Mouse (Mus musculus) olfactory bulb, adult 2 months (tissue): ENCODE results near the gene Dact1. TPM values are rescaled to one million over a fixed set of nuclear protein-coding genes. Genes with fewer than 3 reads are reported as not detected.

Source experiments
- H3K27ac ChIP-seq: fragments of 200-500 bp; 2 replicates; pipeline ENCODE4 v1.5.1; 2012; ENCODE audit warnings: low read depth, low read length; ENCODE audit not compliant: insufficient read depth
- H3K4me1 ChIP-seq: fragments of 200-500 bp; 2 replicates; pipeline ENCODE4 v1.6.1; 2012; ENCODE audit warnings: low read length; ENCODE audit not compliant: control insufficient read depth, insufficient read depth
- H3K4me3 ChIP-seq: fragments of 200-500 bp; 2 replicates; pipeline ENCODE4 v1.5.1; 2012; ENCODE audit warnings: mild to moderate bottlenecking, low read depth, low read length, moderate library complexity; ENCODE audit not compliant: insufficient read depth
- CTCF ChIP-seq: fragments of 200-500 bp; IDR thresholded peaks from 2 replicates; pipeline ENCODE4 v1.5.1; 2012; ENCODE audit warnings: low read depth, mild to moderate bottlenecking, low read length, moderate library complexity; ENCODE audit not compliant: insufficient read depth
- POLR2A ChIP-seq: fragments of 200-500 bp; IDR thresholded peaks from 2 replicates; pipeline ENCODE4 v1.6.1; 2012; ENCODE audit warnings: mild to moderate bottlenecking, low read depth, low read length, moderate library complexity; ENCODE audit not compliant: insufficient read depth
- WGBS: fragments of 180-500 bp; shearing (Covaris S2); methylation state at CpG from one replicate; pipeline ENCODE4 v1.1.7; 2018; 5-methylcytosine and 5-hydroxymethylcytosine counted together
- polyA plus RNA-seq: library from polyadenylated mRNA; stranded (reverse); fragments of >200 nt; gene quantifications from 2 replicates; pipeline ENCODE4 v1.2.4, GENCODE M21; 2012; ENCODE audit warnings: low replicate concordance; ENCODE audit not compliant: missing spikeins, insufficient read depth, insufficient read length

The Dact1 gene
- polyA plus RNA-seq, 1 experiment, result not detected

DNA sequence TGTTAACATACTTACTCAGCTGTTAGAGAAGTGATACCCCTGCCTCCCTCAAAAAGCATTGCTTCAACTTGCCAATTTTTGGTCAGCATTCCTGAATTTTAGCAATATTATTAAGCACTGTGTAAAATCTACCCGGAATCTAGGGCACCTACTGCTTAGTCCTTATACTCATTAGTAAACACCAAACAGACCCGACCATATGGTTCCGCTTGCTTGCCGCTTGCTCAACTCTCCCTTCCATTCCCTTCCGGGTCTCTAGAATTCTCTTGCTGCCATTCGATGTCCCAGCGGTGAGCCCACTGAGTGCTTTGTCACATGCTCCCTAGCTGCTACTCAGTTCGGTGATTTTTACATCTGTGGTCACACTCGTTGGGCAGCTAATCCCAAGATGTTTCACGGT, 45.0 kb downstream of the Dact1 start:
- H3K4me3 ChIP-seq, result no peak overlapping the region
- 70% methylated on average over 10 of the region's 10 CpGs for WGBS
- no peak for TF ChIP-seq POLR2A
- TF ChIP-seq CTCF, result no peak
- no peak overlapping the region for H3K27ac ChIP-seq
- H3K4me1 ChIP-seq, result peaks cover 2% of the 10 kb centered on the region; the same call in 1 of the 2 replicates

GRCm38 (mm10) chr12:71355092-71355491, 45.4 kb downstream of the Dact1 start:
- 78% methylated on average over 3 of the region's 3 CpGs for WGBS
- TF ChIP-seq CTCF (no peak), POLR2A (no peak)
- H3K4me3 ChIP-seq, result no peak overlapping the region

GRCm38 (mm10) chr12:71361616-71362015, 51.9 kb downstream of the Dact1 start:
- Histone ChIP-seq H3K4me3 (no peak overlapping the region), H3K4me1 (peaks cover 4% of the 10 kb centered on the region; the same call in 1 of the 2 replicates), H3K27ac (no peak overlapping the region)
- TF ChIP-seq POLR2A (no peak), CTCF (no peak)
- 94% methylated on average over 7 of the region's 7 CpGs for WGBS

More at GRCm38 (mm10) chr12:71355092-71355491, 45.4 kb downstream of the Dact1 start:
- Histone ChIP-seq H3K27ac (no peak overlapping the region), H3K4me1 (peaks cover under 1% of the 10 kb centered on the region; the same call in 1 of the 2 replicates)

- WGBS, result 66% methylated on average over 8 of the region's 8 CpGs
- peaks cover 4% of the 10 kb centered on the region; the same call in 1 of the 2 replicates for H3K4me1 ChIP-seq
Measured at GRCm38 (mm10) chr12:71362425-71362824, 52.7 kb downstream of the Dact1 start.

DNA sequence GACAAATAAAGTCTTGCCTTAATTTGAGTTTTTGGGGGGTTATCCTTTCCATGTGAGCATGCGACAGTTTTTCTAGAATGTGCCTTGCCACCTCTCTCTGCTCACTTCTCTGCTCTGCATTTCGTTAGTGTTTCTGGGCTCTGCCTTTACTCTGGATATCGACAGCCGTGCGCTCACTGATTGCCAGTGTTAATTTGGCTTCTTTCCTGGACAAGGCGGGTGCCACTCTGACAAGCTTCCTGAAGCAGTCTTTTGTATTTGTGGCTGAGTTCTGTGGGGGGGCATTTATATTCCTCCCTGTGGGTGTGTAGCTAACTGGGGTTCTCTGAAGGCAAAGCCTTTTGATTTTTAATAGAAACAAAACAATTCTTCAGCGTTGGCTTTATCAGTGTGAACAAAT, 54.4 kb downstream of the Dact1 start:
- Histone ChIP-seq H3K4me1 (peaks cover 4% of the 10 kb centered on the region; the same call in 1 of the 2 replicates), H3K4me3 (no peak overlapping the region), H3K27ac (no peak overlapping the region)
- TF ChIP-seq CTCF, result no peak
- no peak for TF ChIP-seq POLR2A
- 40% methylated on average over 7 of the region's 7 CpGs for WGBS

More at GRCm38 (mm10) chr12:71362425-71362824, 52.7 kb downstream of the Dact1 start:
- TF ChIP-seq CTCF (no peak), POLR2A (no peak)
- no peak overlapping the region for H3K27ac ChIP-seq
- H3K4me3 ChIP-seq, result no peak overlapping the region

- Histone ChIP-seq H3K4me3 (no peak overlapping the region), H3K4me1 (peaks cover 4% of the 10 kb centered on the region; the same call in 1 of the 2 replicates), H3K27ac (no peak overlapping the region)
- 57% methylated on average over 3 of the region's 3 CpGs for WGBS
- TF ChIP-seq POLR2A, result no peak
- no peak for TF ChIP-seq CTCF
Measured at GRCm38 (mm10) chr12:71364531-71364930, 54.8 kb downstream of the Dact1 start.

DNA sequence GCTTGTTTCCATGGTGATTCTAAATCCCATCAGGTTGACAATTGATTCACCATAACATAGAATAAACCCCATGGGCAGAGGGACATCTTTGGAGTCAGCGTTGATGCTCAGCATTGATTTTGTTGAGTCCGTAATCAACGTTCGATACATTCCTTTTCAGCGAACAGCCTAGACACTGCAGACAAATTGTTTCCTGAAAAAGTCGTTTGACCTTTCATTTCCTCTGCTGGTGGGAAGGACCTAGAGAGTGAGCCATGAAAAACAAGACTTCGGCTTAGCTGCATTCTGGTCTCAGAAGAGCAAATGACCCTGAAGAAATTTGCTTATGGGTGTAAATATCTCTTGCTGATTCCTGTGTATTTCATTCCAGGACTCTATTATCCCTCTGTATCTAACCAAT, 55.5 kb downstream of the Dact1 start:
- no peak overlapping the region for H3K4me3 ChIP-seq
- TF ChIP-seq POLR2A (no peak), CTCF (no peak)
- peaks cover 4% of the 10 kb centered on the region; the same call in 1 of the 2 replicates for H3K4me1 ChIP-seq
- H3K27ac ChIP-seq, result no peak overlapping the region
- WGBS, result 64% methylated on average over 7 of the region's 7 CpGs

- 53% methylated on average over 6 of the region's 6 CpGs for WGBS
- Histone ChIP-seq H3K27ac (no peak overlapping the region), H3K4me3 (no peak overlapping the region), H3K4me1 (peaks cover 4% of the 10 kb centered on the region; the same call in 1 of the 2 replicates)
- TF ChIP-seq CTCF (no peak), POLR2A (no peak)
Measured at GRCm38 (mm10) chr12:71366175-71366574, 56.5 kb downstream of the Dact1 start.

- Histone ChIP-seq H3K27ac (no peak overlapping the region), H3K4me3 (no peak overlapping the region), H3K4me1 (peaks cover 4% of the 10 kb centered on the region; the same call in 1 of the 2 replicates)
- 89% methylated on average over 5 of the region's 5 CpGs for WGBS
- TF ChIP-seq POLR2A (no peak), CTCF (no peak)
Measured at GRCm38 (mm10) chr12:71368631-71369030, 58.9 kb downstream of the Dact1 start.

Other genes with a start within 250 kb of the Dact1 start
- not detected in 2 replicates for gene Tomm20l, start 198.5 kb upstream of the Dact1 start, polyA plus RNA-seq
- gene Timm9, start 173.2 kb upstream of the Dact1 start, polyA plus RNA-seq, result not detected in 2 replicates
- not detected in 2 replicates for gene 2700049A03Rik, start 173.0 kb upstream of the Dact1 start, polyA plus RNA-seq